Mouse (Mus musculus) kidney, embryonic 15.5 days (tissue): ENCODE measurements around the gene S100a1. TPM values are rescaled to one million over a fixed set of nuclear protein-coding genes. Genes with fewer than 3 reads are reported as not detected.

Source experiments
- ATAC-seq: fragments of 200-750 bp; cut with Nextera tagmentation; replicated peaks from 2 replicates; pipeline ENCODE4 v1.8.0; 2017; ENCODE audit warnings: moderate TSS enrichment; ENCODE audit not compliant: low FRiP score
- H3K27ac ChIP-seq: fragments of 300-500 bp; sonication (generic); 2 replicates; pipeline ENCODE4 v1.5.1; 2015; ENCODE audit warnings: mild to moderate bottlenecking, inconsistent platforms
- H3K27me3 ChIP-seq: fragments of 300-500 bp; sonication (generic); 2 replicates; pipeline ENCODE4 v1.6.1; 2015; ENCODE audit warnings: inconsistent platforms
- H3K36me3 ChIP-seq: fragments of 300-500 bp; sonication (generic); 2 replicates; pipeline ENCODE4 v1.6.1; 2015; ENCODE audit warnings: inconsistent platforms
- H3K4me1 ChIP-seq: fragments of 300-500 bp; sonication (generic); 2 replicates; pipeline ENCODE4 v1.6.1; 2015; ENCODE audit warnings: inconsistent platforms
- H3K4me2 ChIP-seq: fragments of 300-500 bp; sonication (generic); 2 replicates; pipeline ENCODE4 v1.6.1; 2015; ENCODE audit warnings: moderate library complexity, mild to moderate bottlenecking, inconsistent platforms
- H3K4me3 ChIP-seq: fragments of 300-500 bp; sonication (generic); replicated peaks from 2 replicates; pipeline ENCODE4 v1.5.1; 2015; ENCODE audit warnings: mild to moderate bottlenecking, inconsistent platforms
- H3K9ac ChIP-seq: fragments of 300-500 bp; sonication (generic); 2 replicates; pipeline ENCODE4 v1.6.1; 2015; ENCODE audit warnings: mild to moderate bottlenecking, inconsistent platforms
- H3K9me3 ChIP-seq: fragments of 300-500 bp; sonication (generic); replicated peaks from 2 replicates; pipeline ENCODE4 v1.6.1; 2016; ENCODE audit warnings: inconsistent platforms
- WGBS: fragments of 180-500 bp; shearing (Covaris S2); methylation state at CpG from one replicate; pipeline ENCODE4 v1.1.7; 2015; ENCODE audit warnings: mixed read lengths; 5-methylcytosine and 5-hydroxymethylcytosine counted together
- polyA plus RNA-seq: library from polyadenylated mRNA; unstranded; fragments of >200 nt; fragmentation: Nextera tagmentation; extraction: Ambion mirVana; gene quantifications from 2 replicates; pipeline ENCODE4 v1.2.1, GENCODE M21; 2015

S100a1 gene
- polyA plus RNA-seq, 1 experiment from 2014 or later, result 79.4 TPM

GRCm38 (mm10) chr3:90508950-90509746 is 5.0 kb downstream of the S100a1 start, which contains the start of gene Chtop:
Chtop (minus strand) TSS chr3:90509498.
- WGBS, result under 1% methylated on average over 66 of the region's 66 CpGs
- peak within 1 kb of the TSS; percentile 99 for H3K9ac ChIP-seq

GRCm38 (mm10) chr3:90508287-90508949 is 5.8 kb downstream of the S100a1 start:
- H3K9me3 ChIP-seq, result no peaks in the 10 kb centered on the region
- H3K4me1 ChIP-seq, result peaks cover 18% of the 10 kb centered on the region
- H3K27ac ChIP-seq, result peak overlapping the region; percentile 97
- no peak for ATAC-seq
- H3K27me3 ChIP-seq, result no peaks in the 10 kb centered on the region
- peak overlapping the region; percentile 62 for H3K4me2 ChIP-seq
- peaks cover 48% of the 10 kb centered on the region for H3K36me3 ChIP-seq
- WGBS, result 2% methylated on average over 20 of the region's 20 CpGs
- H3K4me3 ChIP-seq, result peak overlapping the region; percentile 95
- H3K9ac ChIP-seq, result peak overlapping the region; percentile 99

More at GRCm38 (mm10) chr3:90508950-90509746, 5.0 kb downstream of the S100a1 start, which contains the start of gene Chtop:
- ATAC-seq, result peak; percentile 94
- peaks cover 26% of the 10 kb centered on the region for H3K4me1 ChIP-seq
- H3K27me3 ChIP-seq, result no peaks in the 10 kb centered on the region
- peak within 1 kb of the TSS; percentile 95 for H3K4me3 ChIP-seq
- H3K4me2 ChIP-seq, result peak within 1 kb of the TSS; percentile 62
- peak within 1 kb of the TSS; percentile 97 for H3K27ac ChIP-seq
- peaks cover 41% of the 10 kb centered on the region for H3K36me3 ChIP-seq
- no peaks in the 10 kb centered on the region for H3K9me3 ChIP-seq

GRCm38 (mm10) chr3:90506362-90506761 is 7.8 kb downstream of the S100a1 start:
- WGBS, result 75% methylated on average over 3 of the region's 3 CpGs
- Histone ChIP-seq H3K4me2 (no peak overlapping the region), H3K36me3 (peaks cover 69% of the 10 kb centered on the region), H3K9ac (no peak overlapping the region), H3K9me3 (no peaks in the 10 kb centered on the region), H3K4me3 (no peak overlapping the region), H3K4me1 (peaks cover 17% of the 10 kb centered on the region), H3K27me3 (no peaks in the 10 kb centered on the region), H3K27ac (no peak overlapping the region)
- no peak for ATAC-seq

GRCm38 (mm10) chr3:90505216-90505615 is 9.0 kb downstream of the S100a1 start:
- Histone ChIP-seq H3K27me3 (no peaks in the 10 kb centered on the region), H3K9ac (no peak overlapping the region), H3K4me2 (no peak overlapping the region), H3K27ac (no peak overlapping the region), H3K36me3 (peaks cover 71% of the 10 kb centered on the region), H3K9me3 (no peaks in the 10 kb centered on the region), H3K4me1 (peaks cover 17% of the 10 kb centered on the region), H3K4me3 (no peak overlapping the region)
- 91% methylated on average over 5 of the region's 5 CpGs for WGBS
- ATAC-seq, result no peak

GRCm38 (mm10) chr3:90503444-90503843 is 10.7 kb downstream of the S100a1 start:
- no peak overlapping the region for H3K9ac ChIP-seq
- H3K27ac ChIP-seq, result no peak overlapping the region
- ATAC-seq, result no peak
- H3K27me3 ChIP-seq, result no peaks in the 10 kb centered on the region
- H3K4me2 ChIP-seq, result no peak overlapping the region
- no peak overlapping the region for H3K4me3 ChIP-seq
- no peaks in the 10 kb centered on the region for H3K9me3 ChIP-seq
- WGBS, result 83% methylated on average over 4 of the region's 4 CpGs
- peaks cover 13% of the 10 kb centered on the region for H3K4me1 ChIP-seq
- H3K36me3 ChIP-seq, result peaks cover 89% of the 10 kb centered on the region

- Histone ChIP-seq H3K36me3 (peaks cover 74% of the 10 kb centered on the region), H3K4me2 (no peak overlapping the region), H3K27ac (no peak overlapping the region), H3K4me1 (no peaks in the 10 kb centered on the region), H3K9ac (no peak overlapping the region), H3K4me3 (no peak overlapping the region), H3K9me3 (no peaks in the 10 kb centered on the region), H3K27me3 (no peaks in the 10 kb centered on the region)
- ATAC-seq, result no peak
Measured at GRCm38 (mm10) chr3:90497597-90497996, 16.6 kb downstream of the S100a1 start.

GRCm38 (mm10) chr3:90495850-90496525 is 18.2 kb downstream of the S100a1 start:
- Histone ChIP-seq H3K4me1 (no peaks in the 10 kb centered on the region), H3K9me3 (no peaks in the 10 kb centered on the region), H3K27ac (no peak overlapping the region), H3K4me2 (no peak overlapping the region), H3K9ac (no peak overlapping the region), H3K27me3 (no peaks in the 10 kb centered on the region), H3K36me3 (peaks cover 58% of the 10 kb centered on the region), H3K4me3 (no peak overlapping the region)
- WGBS, result 91% methylated on average over 7 of the region's 7 CpGs
- no peak for ATAC-seq

- WGBS, result 59% methylated on average over 4 of the region's 4 CpGs
- H3K27ac ChIP-seq, result no peak overlapping the region
- H3K4me2 ChIP-seq, result no peak overlapping the region
- no peak for ATAC-seq
- peaks cover 47% of the 10 kb centered on the region for H3K36me3 ChIP-seq
- H3K27me3 ChIP-seq, result no peaks in the 10 kb centered on the region
- H3K4me1 ChIP-seq, result peaks cover 8% of the 10 kb centered on the region
- H3K9me3 ChIP-seq, result no peaks in the 10 kb centered on the region
- H3K4me3 ChIP-seq, result no peak overlapping the region
- no peak overlapping the region for H3K9ac ChIP-seq
Measured at GRCm38 (mm10) chr3:90493831-90494540, 20.2 kb downstream of the S100a1 start.

- ATAC-seq, result no peak
- Histone ChIP-seq H3K27ac (no peak overlapping the region), H3K27me3 (no peaks in the 10 kb centered on the region), H3K9me3 (no peaks in the 10 kb centered on the region), H3K4me2 (no peak overlapping the region), H3K9ac (no peak overlapping the region), H3K4me1 (peaks cover 13% of the 10 kb centered on the region), H3K36me3 (peaks cover 45% of the 10 kb centered on the region), H3K4me3 (no peak overlapping the region)
- 36% methylated on average over 2 of the region's 2 CpGs for WGBS
Measured at GRCm38 (mm10) chr3:90491350-90491749, 22.8 kb downstream of the S100a1 start.

- peak within 1 kb of the TSS; percentile 86 for H3K4me3 ChIP-seq
- peak within 1 kb of the TSS; percentile 67 for H3K4me2 ChIP-seq
- peaks cover 45% of the 10 kb centered on the region for H3K36me3 ChIP-seq
- no peaks in the 10 kb centered on the region for H3K9me3 ChIP-seq
- ATAC-seq, result peak; percentile 99
- peak within 1 kb of the TSS; percentile 87 for H3K27ac ChIP-seq
- under 1% methylated on average over 37 of the region's 37 CpGs for WGBS
- H3K9ac ChIP-seq, result peak within 1 kb of the TSS; percentile 76
- H3K27me3 ChIP-seq, result no peaks in the 10 kb centered on the region
- peaks cover 13% of the 10 kb centered on the region for H3K4me1 ChIP-seq
Measured at GRCm38 (mm10) chr3:90490696-90491256, 23.4 kb downstream of the S100a1 start, which contains the start of gene Snapin. Snapin (minus strand) TSS chr3:90491033.

- Histone ChIP-seq H3K36me3 (peaks cover 58% of the 10 kb centered on the region), H3K27ac (no peak overlapping the region)
Measured at GRCm38 (mm10) chr3:90488576-90488975, 25.6 kb downstream of the S100a1 start.

More at GRCm38 (mm10) chr3:90488576-90488975, 25.6 kb downstream of the S100a1 start:
- H3K9me3 ChIP-seq, result no peaks in the 10 kb centered on the region
- H3K27me3 ChIP-seq, result no peaks in the 10 kb centered on the region
- H3K4me2 ChIP-seq, result no peak overlapping the region
- WGBS, result 85% methylated on average over 6 of the region's 6 CpGs
- no peak for ATAC-seq
- H3K4me3 ChIP-seq, result no peak overlapping the region
- peaks cover 13% of the 10 kb centered on the region for H3K4me1 ChIP-seq
- no peak overlapping the region for H3K9ac ChIP-seq
